Mouse (Mus musculus) left cerebral cortex, postnatal 14 days (tissue): ENCODE results near the gene Tbcc. TPM values are rescaled to one million over a fixed set of nuclear protein-coding genes. Genes with fewer than 3 reads are reported as not detected.
"Not testable (repeated sequence)": the region's sequence is repeated elsewhere in the genome, so short reads cannot be mapped to it uniquely, and the experiment has no call there.

Experiments
- DNase-seq, 2 experiments: peaks; one replicate each; pipeline ENCODE4 v3.0.0; 2021 to 2022; ENCODE audit warnings: low spot score in 2 of 2, mixed read lengths in 1 of 2
- intact Hi-C: fragments of 180-260 bp; cut with DNase I; formaldehyde crosslinking; loops from one replicate; pipeline ENCODE4 v1.15.1; 2025
- long read RNA-seq, 2 experiments: library from polyadenylated mRNA; stranded (forward); transcript quantifications; one replicate each; pipeline ENCODE4 v2.0.0; 2021
- total RNA-seq, 2 experiments: library from RNA; stranded (reverse); gene quantifications; 2 replicates each; pipeline ENCODE4 v1.2.3; 2021

The Tbcc gene
- 10 to 100 TPM; 33.1 to 39.8 TPM for total RNA-seq
- long read RNA-seq, experiment 1, transcript Tbcc-201 (1 exons, 1,164 nt), result major isoform, 120 of 123 reads
- long read RNA-seq, experiment 1, partial matches to known transcripts, result 0 of 123 reads
- long read RNA-seq, experiment 1, other reads (novel, unspliced or antisense), result 3 of 123 reads
- long read RNA-seq, experiment 2, transcript Tbcc-201 (1 exons, 1,164 nt), result major isoform, 80 of 82 reads
- long read RNA-seq, experiment 2, partial matches to known transcripts, result 0 of 82 reads
- long read RNA-seq, experiment 2, other reads (novel, unspliced or antisense), result 2 of 82 reads

GRCm38 (mm10) chr17:46890116-46890815 lies at the start of gene Tbcc:
Gene Tbcc, plus strand, starts transcription at chr17:46890684.
- intact Hi-C loops, result loop anchor here (1.0 kb wide), 1 partner anchor 32 kb away; the partner anchor contains the start of gene Bicral
- peak; percentile 98 for DNase-seq

GRCm38 (mm10) chr17:46843022-46843421 lies 47.5 kb upstream of the Tbcc start:
- intact Hi-C loops, result no loop called here
- DNase-seq, result no peak

GRCm38 (mm10) chr17:46843716-46844115 lies 46.8 kb upstream of the Tbcc start:
- intact Hi-C loops, result no loop called here
- DNase-seq, result no peak

GRCm38 (mm10) chr17:46844811-46845210 lies 45.7 kb upstream of the Tbcc start:
- DNase-seq, result no peak
- intact Hi-C loops, result no loop called here

GRCm38 (mm10) chr17:46845262-46845661 lies 45.2 kb upstream of the Tbcc start:
- intact Hi-C loops, result no loop called here
- no peak for DNase-seq

- intact Hi-C loops, result not testable (repeated sequence)
Observed at GRCm38 (mm10) chr17:46846573-46846972, 43.9 kb upstream of the Tbcc start.

GRCm38 (mm10) chr17:46847206-46847605 lies 43.3 kb upstream of the Tbcc start:
- no peak for DNase-seq
- intact Hi-C loops, result no loop called here

More at GRCm38 (mm10) chr17:46846573-46846972, 43.9 kb upstream of the Tbcc start:
- not testable (repeated sequence) for DNase-seq

GRCm38 (mm10) chr17:46852725-46853124 lies 37.8 kb upstream of the Tbcc start:
- DNase-seq, result no peak
- intact Hi-C loops, result no loop called here

- peak; percentile 49 to 74 for DNase-seq
- intact Hi-C loops, result no loop called here
Observed at GRCm38 (mm10) chr17:46853281-46853680, 37.2 kb upstream of the Tbcc start.

GRCm38 (mm10) chr17:46854096-46854495 lies 36.4 kb upstream of the Tbcc start:
- intact Hi-C loops, result no loop called here
- no peak for DNase-seq

GRCm38 (mm10) chr17:46854640-46855110 lies 35.8 kb upstream of the Tbcc start:
- intact Hi-C loops, result no loop called here
- DNase-seq, result no peak

- intact Hi-C loops, result no loop called here
- no peak for DNase-seq
Observed at GRCm38 (mm10) chr17:46855328-46856106, 35.0 kb upstream of the Tbcc start.

- DNase-seq, result no peak
- intact Hi-C loops, result no loop called here
Observed at GRCm38 (mm10) chr17:46856107-46856388, 34.4 kb upstream of the Tbcc start.

GRCm38 (mm10) chr17:46856471-46857360 lies 33.8 kb upstream of the Tbcc start:
- peak; percentile 76 to 82 for DNase-seq
- intact Hi-C loops, result no loop called here

GRCm38 (mm10) chr17:46857361-46857902 lies 33.1 kb upstream of the Tbcc start:
- intact Hi-C loops, result no loop called here
- DNase-seq, result peak; percentile 80 to 81

- intact Hi-C loops, result loop anchor here (1.0 kb wide), 1 partner anchor 32 kb away; the partner anchor contains the start of gene Tbcc
- DNase-seq, result peak; percentile 69 to 71
Observed at GRCm38 (mm10) chr17:46857903-46858748, 32.4 kb upstream of the Tbcc start, which contains the start of gene Bicral. Gene Bicral, minus strand, starts transcription at chr17:46858482.

- intact Hi-C loops, result loop anchor here (1.0 kb wide), 1 partner anchor 31 kb away; the partner anchor contains the start of gene Tbcc
- no peak for DNase-seq
Observed at GRCm38 (mm10) chr17:46858749-46859444, 31.6 kb upstream of the Tbcc start.
